Mouse (Mus musculus) naive thymus-derived CD4-positive, alpha-beta T cell, adult 2 months (primary cell): ENCODE measurements around the gene Baiap2l2.

Experiments used
- DNase-seq: peaks from one replicate; pipeline ENCODE4 v3.0.0-alpha.2; 2011; ENCODE audit warnings: low read depth

Baiap2l2 gene

GRCm38 (mm10) chr15:79212750-79213446 is 72.4 kb downstream of the Baiap2l2 start:
- DNase-seq = no peak

DNA sequence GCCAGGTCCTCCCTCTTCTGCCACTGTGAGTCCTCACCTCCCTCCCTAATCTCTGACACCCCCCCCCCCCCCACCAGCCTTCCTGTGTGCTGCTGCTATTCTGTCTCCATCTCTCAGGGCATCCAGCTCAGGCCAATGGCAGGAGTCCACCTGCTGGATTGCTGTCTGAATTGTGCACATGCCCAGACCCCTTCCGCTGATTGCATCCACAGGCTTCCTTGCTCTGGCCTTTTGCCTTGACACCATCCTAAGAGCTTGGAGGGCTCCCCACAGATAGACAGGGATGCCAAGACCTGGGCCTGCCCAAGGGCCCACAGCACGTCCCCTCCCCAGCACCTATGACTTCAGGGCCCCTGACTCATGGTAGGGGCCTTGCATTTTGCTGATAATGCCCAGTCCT is 75.0 kb downstream of the Baiap2l2 start:
- no peak for DNase-seq

- DNase-seq = peak; percentile 82
These were observed 76.4 kb downstream of the Baiap2l2 start for GRCm38 (mm10) chr15:79208758-79209439.

GRCm38 (mm10) chr15:79208211-79208610 is 77.1 kb downstream of the Baiap2l2 start:
- no peak for DNase-seq
